Mouse (Mus musculus) T-helper 1 cell (primary cell): ENCODE measurements around the gene Dnmt3c.
"Not testable (repeated sequence)": the region's sequence is repeated elsewhere in the genome, so short reads cannot be mapped to it uniquely, and the experiment has no call there.

Source experiments
- in situ Hi-C: fragments of 300-600 bp; cut with MboI, MseI; formaldehyde crosslinking; loops from one replicate; pipeline ENCODE4 v1.15.1; 2025; ENCODE audit warnings: high pct_unique_total_duplicates

Dnmt3c gene

DNA sequence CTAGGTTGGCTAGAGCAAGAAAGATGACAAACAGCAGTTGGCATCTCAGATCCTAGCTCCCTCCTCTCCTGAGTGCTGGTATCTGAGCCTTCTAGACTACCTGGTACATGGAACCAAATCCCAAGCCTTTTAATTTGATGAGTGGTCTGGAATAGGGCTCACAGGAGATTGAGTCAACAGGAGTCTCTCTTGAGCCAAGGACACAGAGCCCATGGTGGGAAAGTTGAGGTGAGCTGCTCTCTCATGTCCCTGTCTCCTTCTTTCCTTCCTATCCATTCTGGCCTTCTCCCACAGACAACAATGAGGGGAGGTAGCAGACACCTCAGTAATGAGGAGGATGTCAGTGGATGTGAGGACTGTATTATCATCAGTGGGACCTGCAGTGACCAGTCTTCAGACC, at the start of gene Dnmt3c:
Gene Dnmt3c (plus strand): TSS at position 301 of the 400 bp plus-strand sequence.
- in situ Hi-C loops = no loop called here

DNA sequence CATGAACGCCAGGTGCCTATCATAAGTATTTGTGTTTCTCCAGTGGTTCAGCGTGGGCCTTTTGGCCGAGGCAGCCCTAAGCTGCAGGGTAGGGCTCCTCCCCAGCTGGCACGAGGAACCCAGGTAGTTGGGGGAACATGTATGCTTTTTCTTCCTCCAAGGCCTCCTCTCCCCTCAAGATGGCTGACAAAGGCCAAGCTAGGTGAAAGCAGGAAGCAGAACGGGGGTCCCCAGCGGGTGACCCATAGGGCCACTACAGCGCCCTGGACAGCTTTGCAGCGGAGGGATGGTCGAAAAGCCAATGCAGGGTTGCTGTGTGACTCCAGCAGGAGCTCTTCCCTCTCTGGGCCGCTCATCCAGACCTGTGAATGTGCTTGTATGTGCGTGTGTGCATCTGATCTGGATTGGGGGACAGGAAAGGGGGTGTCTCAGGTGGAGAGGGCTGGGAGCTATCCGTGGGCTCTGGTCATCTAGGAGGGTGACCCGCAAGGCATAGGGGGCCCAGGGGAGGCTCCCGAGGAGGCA, 47.6 kb upstream of the Dnmt3c start:
- in situ Hi-C loops = no loop called here

DNA sequence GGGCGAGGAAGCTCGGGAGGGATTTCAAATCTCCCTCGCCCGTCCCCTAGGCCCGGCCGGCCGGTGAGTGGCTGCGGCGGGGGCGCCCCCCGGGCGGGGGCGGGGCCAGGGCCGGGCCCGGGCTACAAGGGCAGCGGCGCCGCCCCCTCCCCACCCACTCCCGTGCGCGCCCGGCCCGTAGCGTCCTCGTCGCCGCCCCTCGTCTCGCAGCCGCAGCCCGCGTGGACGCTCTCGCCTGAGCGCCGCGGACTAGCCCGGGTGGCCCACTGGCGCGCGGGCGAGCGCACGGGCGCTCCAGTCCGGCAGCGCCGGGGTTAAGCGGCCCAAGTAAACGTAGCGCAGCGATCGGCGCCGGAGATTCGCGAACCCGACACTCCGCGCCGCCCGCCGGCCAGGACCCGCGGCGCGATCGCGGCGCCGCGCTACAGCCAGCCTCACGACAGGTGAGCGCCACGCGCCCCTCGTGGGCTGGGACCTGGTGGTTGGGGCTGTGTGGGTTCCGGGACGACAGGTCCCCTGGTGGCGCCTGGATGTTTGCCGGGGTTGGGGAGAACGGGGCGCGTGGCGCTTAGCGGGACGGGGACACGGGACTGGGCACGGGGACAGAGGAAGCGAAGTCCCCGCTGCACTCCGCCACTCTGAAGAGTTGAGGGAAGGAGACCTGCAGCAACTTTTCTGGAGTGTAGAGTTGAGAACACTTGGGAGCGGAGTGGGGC, 47.0 kb upstream of the Dnmt3c start, which contains the start of gene Dnmt3b:
Gene Dnmt3b (plus strand): TSS at position 153 of the 716 bp plus-strand sequence.
- in situ Hi-C loops = no loop called here

DNA sequence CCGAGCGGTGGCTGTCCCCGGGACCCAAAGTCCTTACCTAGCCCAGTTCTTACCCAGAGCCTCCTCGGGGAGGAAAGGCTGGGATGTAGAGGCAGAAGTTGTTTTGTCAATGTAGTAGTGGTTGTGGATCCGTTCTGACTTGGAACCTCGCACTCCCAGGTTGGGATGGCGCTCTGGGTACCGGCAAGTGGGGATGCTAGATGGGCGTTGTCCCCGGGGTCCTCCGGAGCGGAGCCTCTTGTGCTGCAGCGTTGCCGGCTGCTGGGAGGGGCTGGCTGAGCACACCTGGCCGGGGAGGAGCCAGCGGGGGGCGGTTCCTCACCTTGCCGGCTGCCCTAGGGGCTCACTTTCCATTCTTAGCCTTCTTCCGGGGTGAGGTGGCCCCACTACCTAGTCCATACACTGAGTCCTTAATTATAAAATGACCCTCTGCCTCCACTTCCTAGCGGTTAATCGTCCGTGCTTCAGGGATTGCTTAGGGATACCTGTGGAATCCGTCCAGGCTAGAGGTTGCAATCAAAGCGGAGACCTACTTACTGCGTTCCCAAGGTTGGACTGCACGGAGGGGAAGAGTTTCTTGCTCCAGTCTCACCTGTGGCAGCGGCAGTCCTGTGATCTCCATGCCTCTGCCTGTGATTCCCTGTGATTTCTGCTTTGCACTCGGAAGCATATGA, 46.3 kb upstream of the Dnmt3c start:
- in situ Hi-C loops = no loop called here

DNA sequence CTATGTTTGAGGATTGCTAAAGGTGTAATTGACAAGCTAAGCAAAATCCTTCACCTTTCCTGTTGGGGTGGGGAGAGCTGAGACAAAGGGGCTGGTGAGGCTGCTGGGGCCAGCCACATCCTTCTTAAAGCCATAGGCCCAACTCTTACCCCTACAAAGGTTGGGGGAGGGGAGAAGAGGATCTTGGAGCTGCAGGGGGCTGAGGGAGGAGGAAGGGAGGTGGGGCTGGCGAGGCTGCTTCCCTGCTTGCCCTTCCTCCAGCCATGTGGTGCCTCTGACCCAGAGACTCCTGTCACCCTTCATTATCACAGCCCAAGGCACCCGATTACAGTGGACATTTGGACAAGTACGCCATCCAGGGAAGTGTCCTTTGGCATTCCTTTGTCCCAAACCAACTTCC, 44.8 kb upstream of the Dnmt3c start:
- in situ Hi-C loops = no loop called here

DNA sequence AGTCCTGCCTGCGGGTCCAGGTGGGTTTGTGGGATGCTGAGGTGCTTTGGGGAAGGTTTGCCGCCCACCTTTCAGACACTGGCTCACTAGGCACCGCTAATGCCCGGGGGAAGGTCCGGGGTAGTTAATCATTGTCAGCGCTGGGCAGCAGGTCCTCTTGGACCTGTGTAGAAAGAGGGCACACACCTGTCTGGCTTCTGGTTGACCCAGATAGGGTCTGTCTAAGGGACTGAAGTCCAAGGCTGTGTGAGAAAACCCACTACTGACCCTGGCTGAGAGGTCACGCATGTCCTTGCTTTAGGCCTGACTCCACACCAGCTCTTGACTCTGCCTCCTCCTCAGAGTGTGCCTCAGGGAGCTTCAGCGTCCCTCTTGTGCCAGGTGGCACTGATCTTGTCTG, 38.8 kb upstream of the Dnmt3c start:
- in situ Hi-C loops = not testable (repeated sequence)

DNA sequence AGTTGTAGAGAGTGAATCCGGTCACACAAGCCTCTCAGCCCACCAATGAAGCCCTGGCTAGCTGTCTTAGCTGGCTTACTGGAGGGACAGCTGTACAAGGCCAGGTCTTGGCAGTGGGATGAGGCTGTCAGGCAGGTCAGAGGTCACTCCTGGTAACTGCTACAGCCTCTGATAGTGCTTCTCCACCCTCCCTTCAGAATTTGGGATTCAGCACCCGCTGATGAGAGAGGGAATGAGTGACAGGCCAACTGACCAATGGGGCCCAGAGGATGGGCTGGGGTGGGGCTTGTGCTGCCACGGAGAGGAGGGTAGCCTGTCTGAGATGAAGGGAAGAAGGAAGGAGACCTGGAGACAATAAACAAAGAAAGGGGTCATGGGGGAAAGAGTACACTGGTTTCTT, 35.8 kb upstream of the Dnmt3c start:
- in situ Hi-C loops = no loop called here

DNA sequence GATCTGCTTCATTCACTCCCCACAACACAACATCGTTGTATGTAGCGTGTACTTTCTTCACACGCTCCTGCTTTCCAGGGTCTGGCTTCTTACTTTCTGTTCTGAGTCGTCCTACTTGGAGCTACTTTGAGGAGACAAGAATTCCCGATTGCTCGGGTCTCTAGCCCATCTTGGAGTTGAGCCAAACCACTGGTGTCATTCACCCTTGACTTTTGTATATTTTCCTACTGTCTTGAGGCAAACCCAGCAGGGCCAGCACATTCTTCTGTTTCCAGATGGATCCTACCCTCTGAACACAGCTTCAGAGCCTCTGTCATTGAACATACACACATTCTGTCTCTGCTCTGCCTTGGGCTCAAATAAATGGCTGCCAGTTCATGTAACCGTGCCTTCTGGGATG, 31.1 kb upstream of the Dnmt3c start:
- in situ Hi-C loops = no loop called here

DNA sequence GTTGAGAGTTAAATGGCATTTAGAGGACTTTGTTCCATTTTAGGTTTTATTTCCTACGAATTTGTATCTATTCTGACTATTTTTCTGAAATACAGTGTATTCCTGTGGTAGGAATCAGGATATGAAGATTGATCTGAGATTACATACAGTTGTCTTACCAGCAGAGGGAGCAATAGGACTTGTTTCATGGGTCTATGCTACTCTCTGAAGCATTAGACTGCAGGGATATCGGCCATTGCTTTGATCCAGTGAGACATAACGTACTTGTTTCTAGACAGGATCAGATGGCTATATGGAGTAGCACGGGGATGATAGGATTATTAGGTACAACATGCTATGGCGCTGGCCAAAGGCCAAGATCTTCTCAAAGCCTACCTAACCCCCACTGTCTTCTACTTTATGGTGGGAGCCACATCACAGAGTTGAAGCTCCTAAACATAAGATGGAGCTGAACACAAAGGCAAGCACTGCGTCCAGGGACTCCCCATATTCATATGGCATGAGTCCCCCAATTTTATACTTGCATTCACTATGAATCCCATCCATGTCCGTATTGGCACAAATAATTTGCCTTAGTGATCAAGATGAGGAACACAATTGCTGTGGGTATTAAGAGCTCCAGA, 27.6 kb upstream of the Dnmt3c start:
- in situ Hi-C loops = no loop called here

DNA sequence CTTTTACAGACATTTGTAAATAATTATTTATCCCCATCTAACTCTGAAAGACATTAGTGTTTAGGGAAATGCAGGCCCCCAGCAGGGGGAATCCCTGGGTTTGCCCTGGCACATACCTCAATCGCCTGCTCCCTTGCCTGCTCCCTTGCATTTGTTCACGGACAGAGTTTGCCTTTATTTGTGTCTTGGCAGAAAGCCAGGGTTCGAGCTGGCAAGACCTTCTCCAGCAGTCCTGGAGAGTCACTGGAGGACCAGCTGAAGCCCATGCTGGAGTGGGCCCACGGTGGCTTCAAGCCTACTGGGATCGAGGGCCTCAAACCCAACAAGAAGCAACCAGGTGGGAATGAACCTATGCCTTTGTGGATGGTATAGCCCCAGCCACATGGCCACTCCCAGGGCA, 26.3 kb upstream of the Dnmt3c start:
- in situ Hi-C loops = no loop called here

DNA sequence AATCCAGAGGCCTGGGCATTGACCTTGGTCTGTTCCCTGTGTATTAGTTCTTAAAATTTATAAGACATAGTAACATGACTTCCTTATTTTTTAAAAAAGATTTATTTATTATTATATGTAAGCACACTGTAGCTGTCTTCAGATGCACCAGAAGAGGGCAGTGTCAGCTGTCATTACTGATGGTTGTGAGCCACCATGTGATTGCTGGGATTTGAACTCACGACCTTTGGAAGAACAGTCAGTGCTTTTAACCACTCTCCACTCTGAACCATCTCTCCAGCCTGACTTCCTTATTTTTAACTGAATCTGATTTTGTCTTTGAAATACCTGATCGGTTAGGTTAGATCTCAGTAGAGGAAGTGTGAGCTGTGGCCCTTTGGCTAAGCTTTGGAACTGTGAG, 23.8 kb upstream of the Dnmt3c start:
- in situ Hi-C loops = no loop called here

DNA sequence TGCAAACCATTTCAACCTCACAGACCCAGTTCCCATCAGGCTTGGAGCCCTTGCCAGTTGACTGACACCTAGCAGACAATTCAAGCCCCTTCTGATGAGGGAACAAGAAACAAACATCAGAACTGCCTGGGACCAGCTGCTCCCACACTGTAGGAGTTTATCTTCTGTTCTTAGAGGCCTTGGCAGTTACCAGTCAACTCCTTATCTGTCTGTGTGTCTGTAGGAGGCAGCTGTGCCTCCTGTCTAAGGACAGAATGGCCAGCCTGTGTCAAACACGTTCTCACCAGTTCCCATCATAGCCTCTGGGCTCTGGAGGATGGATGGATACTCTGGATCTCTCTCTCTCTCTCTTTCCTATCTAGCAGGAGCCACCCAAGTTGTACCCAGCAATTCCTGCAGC, 21.1 kb upstream of the Dnmt3c start:
- in situ Hi-C loops = not testable (repeated sequence)

DNA sequence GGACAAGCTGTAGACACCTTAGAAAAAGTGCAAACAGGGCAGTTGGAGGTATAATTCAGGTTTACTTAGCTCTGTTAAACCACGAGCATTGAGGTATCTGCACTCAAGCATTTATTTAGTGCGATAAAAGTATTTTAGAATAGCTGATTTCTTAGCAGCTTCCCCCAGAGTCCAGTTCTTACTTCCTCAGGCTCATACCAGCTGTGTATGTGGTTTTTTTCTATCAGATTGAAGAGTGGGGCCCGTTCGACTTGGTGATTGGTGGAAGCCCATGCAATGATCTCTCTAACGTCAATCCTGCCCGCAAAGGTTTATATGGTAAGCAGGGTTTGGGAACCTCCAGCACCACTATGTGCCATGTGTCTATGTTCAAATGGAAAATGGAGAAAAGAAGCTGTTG, 19.5 kb upstream of the Dnmt3c start:
- in situ Hi-C loops = no loop called here

DNA sequence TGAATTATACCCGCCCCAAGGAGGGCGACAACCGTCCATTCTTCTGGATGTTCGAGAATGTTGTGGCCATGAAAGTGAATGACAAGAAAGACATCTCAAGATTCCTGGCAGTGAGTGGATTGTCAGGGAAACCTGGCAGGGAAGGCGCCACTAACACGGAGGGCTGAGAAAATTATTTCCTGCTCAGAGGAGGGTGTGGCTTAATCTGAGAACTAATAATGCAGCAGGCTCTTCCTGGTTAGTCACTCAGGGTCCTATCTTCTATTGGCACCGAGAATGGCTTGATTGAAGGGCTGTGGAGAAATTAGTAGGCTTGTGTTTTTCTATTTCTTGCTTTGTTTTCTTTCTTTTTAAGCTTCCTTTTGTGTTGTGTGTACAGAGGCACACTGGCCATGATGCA, 18.9 kb upstream of the Dnmt3c start:
- in situ Hi-C loops = no loop called here

DNA sequence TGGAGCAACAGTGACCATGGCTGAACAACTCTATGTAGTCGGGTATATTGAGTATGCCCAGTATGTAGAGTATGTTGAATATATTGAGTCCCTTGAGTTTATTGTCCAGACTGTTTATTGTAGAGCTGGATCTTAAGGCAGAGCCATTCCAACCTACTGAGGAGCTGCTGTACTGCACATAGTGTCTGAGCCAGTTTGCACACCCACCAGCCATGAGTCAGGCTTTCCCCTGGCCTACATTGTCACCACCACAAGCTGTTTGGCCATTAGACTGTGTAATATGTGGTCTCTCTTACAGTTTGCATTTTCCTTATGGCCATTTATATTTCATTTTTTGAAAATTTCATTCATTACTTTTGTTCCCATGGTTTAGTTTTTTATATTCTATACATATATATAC, 16.5 kb upstream of the Dnmt3c start:
- in situ Hi-C loops = no loop called here

DNA sequence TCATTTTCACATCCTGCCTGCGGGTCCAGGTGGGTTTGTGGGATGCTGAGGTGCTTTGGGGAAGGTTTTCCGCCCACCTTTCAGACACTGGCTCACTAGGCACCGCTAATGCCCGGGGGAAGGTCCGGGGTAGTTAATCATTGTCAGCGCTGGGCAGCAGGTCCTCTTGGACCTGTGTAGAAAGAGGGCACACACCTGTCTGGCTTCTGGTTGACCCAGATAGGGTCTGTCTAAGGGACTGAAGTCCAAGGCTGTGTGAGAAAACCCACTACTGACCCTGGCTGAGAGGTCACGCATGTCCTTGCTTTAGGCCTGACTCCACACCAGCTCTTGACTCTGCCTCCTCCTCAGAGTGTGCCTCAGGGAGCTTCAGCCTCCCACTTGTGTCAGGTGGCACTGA, 3.0 kb upstream of the Dnmt3c start:
- in situ Hi-C loops = not testable (repeated sequence)

DNA sequence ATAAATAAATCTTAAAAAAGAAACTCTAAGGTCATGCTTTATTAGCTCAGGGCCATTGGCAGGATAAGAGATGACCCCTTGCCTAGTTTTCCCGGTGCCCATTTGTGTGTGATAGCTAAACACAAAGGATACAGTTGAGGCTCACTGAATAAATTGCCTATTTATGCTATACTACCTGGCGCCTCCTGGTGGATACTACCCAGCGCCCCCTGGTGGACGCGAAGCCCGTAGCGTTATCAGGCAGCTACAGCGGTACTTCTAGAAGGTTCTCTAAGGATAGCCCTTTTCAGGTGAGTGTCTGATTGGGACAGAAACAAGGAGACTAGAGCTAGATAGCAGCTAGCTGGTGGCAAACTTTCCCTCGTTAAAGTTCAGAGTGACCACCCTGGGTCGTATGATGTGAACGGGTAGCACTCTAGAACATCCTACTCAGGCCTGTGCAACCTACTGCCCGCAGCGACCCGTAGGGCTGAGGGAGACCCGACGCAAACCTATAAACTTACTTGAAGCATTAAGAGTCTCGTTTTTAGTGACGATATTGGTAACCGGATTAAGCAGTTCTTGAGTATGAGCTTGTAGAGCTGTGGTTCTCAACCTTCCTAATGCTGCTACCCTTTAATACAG, 1.9 kb upstream of the Dnmt3c start:
- in situ Hi-C loops = no loop called here

DNA sequence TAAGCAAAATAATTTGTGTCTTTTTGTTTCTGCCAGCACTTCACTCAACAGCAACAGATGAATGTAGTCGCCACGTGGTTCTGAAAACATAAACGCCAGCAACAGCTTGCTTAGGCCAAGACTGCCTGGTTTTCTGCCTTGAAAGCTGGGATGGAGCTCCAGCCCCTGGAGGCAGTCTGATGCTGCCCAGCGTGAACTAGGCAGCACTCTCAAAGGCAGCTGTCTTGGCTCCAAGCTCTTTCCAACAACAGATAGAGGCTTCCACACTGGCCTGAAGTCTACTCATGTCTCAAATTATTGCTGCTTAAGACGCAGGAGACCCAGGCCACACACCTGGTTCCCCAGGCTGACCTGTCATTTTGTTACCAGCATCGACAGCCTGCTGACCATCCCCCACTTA, 6.9 kb downstream of the Dnmt3c start:
- in situ Hi-C loops = no loop called here

DNA sequence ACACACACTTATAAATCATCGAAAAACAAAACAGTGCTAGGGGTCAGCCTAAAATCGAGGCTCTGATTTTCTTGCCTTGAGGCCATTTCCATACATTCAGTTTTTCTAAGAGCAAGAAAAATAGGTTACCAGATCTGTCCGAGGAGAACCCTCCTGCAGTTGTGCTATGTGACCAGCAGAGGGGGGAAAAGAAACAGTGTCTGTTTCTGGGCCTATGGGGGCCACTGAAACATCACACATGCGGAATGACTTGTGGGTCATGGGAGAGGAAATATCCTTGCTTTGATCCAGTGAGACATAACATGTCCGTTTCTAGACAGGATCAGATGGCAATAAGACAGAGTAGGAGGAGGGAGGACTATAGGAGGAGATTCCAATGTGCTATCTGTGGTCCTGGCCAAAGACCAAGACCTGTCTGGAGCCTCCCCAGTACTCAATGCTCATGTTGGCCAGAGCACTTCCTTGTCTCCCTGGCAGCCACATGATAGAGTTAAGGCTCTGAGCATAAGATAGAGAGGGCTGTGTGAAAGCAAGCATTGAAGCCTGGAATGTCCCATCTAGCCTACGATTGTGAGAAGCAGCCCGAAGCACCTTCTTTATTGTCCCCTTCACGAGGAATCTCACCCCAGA, 14.4 kb downstream of the Dnmt3c start:
- in situ Hi-C loops = no loop called here

DNA sequence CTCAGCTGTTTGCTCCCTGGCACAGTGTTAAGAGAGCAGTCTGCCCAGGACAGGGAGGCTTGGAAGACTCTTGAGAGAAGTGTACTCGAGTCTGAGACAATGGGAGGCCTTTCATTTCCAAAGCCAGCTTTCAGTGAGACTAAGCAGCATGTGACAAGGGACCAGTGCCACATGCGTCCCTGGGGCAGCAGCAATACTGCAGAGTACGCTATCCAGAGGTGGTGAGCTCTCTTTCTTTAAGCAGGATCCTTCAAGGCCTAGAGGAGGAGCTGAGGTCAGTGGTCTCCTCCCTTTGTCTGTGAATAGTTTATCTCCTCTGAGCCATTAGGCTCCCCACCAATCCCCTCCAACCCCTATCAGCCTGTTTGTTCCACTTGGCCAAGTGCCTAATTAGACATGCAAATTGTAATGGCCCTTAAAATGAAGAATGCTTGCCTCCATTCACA, 16.2 kb downstream of the Dnmt3c start:
- in situ Hi-C loops = no loop called here

DNA sequence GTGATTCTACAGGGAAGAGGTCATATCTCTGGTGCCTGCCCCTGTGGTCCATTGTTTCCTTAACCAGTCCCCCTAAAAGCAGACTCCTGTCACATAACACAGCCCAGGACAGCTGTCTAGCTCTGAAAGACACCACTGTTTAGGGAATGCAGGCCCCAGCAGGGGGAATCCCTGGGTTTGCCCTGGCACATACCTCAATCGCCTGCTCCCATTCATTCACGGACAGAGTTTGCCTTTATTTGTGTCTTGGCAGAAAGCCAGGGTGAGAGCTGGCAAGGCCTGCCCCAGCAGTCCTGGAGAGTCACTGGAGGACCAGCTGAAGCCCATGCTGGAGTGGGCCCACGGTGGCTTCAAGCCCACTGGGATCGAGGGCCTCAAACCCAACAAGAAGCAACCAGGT, 16.8 kb downstream of the Dnmt3c start:
- in situ Hi-C loops = no loop called here

DNA sequence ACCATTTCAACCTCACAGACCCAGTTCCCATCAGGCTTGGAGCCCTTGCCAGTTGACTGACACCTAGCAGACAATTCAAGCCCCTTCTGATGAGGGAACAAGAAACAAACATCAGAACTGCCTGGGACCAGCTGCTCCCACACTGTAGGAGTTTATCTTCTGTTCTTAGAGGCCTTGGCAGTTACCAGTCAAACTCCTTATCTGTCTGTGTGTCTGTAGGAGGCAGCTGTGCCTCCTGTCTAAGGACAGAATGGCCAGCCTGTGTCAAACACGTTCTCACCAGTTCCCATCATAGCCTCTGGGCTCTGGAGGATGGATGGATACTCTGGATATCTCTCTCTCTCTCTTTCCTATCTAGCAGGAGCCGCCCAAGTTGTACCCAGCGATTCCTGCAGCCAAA, 21.4 kb downstream of the Dnmt3c start:
- in situ Hi-C loops = not testable (repeated sequence)
